Mouse (Mus musculus) erythroid progenitor cell, adult 5-6 weeks (primary cell): ENCODE measurements around the gene Pan3. TPM values are rescaled to one million over a fixed set of nuclear protein-coding genes. Genes with fewer than 3 reads are reported as not detected.
A peak's percentile ranks its signal among the peaks of the same experiment; 100 is the strongest.

ENCODE experiments used
- ATAC-seq: replicated peaks from 2 replicates; pipeline ENCODE4 v1.8.0; 2016; ENCODE audit warnings: moderate number of reproducible peaks, mild to moderate bottlenecking, moderate TSS enrichment, inconsistent platforms; ENCODE audit not compliant: poor library complexity, low FRiP score, severe bottlenecking
- total RNA-seq, 2 experiments: library from RNA; stranded (forward) in 1 of 2; stranded (reverse) in 1 of 2; fragments of 150-400 nt in 1 of 2; fragments of 186-747, 209-891 nt in 1 of 2; gene quantifications; 2 replicates each; pipeline versions ENCODE4 v1.2.3 to v1.2.4; 2015 to 2017; ENCODE audit warnings: low replicate concordance in 2 of 2

The Pan3 gene
- total RNA-seq, 2 experiments from 2014 or later: 157 to 399 TPM

DNA sequence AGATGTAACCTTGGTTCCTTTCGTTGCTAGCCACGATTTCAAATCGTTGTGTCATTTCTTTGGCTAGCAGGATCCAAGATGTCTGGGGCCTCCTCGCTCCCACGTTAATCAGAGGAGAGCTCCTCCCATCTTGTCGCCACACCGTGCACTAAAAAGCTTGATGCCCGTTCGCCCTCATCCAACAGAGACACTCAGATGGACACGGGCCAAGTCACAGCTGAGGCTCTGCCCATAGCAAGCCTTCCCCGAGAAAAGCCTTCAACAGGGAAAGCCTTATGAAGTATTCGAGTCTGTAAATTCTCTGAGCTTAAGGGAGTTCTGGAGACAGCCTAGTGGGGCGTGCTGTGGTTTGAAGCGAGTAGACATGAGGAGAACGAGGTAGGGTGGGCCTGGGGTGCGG is 167.9 kb downstream of the Pan3 start:
- ATAC-seq: 0 out of 2 replicates have a peak, but pooled peaks have one; percentile 39

Other genes with a start within 250 kb of the Pan3 start
- not detected in 2 replicates for gene Gsx1, start 241.5 kb upstream of the Pan3 start, total RNA-seq (2015; ENCODE audit: low replicate concordance)
- not detected in 2 replicates for gene Gsx1, start 241.5 kb upstream of the Pan3 start, total RNA-seq (2017; ENCODE audit: low replicate concordance)
- gene Pdx1, start 160.2 kb upstream of the Pan3 start, total RNA-seq (2015; ENCODE audit: low replicate concordance): not detected in 2 replicates
- not detected in 2 replicates for gene Pdx1, start 160.2 kb upstream of the Pan3 start, total RNA-seq (2017; ENCODE audit: low replicate concordance)
- gene Cdx2, start 122.9 kb upstream of the Pan3 start, total RNA-seq (2015; ENCODE audit: low replicate concordance): not detected in 2 replicates
- gene Cdx2, start 122.9 kb upstream of the Pan3 start, total RNA-seq (2017; ENCODE audit: low replicate concordance): not detected in 2 replicates
- gene Urad, start 107.7 kb upstream of the Pan3 start, total RNA-seq (2015; ENCODE audit: low replicate concordance): not detected in 2 replicates
- not detected in 2 replicates for gene Urad, start 107.7 kb upstream of the Pan3 start, total RNA-seq (2017; ENCODE audit: low replicate concordance)
- gene Flt3, start 29.7 kb upstream of the Pan3 start, total RNA-seq (2015; ENCODE audit: low replicate concordance): 1.4 and 2.1 TPM in 2 replicates
- gene Flt3, start 29.7 kb upstream of the Pan3 start, total RNA-seq (2017; ENCODE audit: low replicate concordance): 0.45 and 2.3 TPM in 2 replicates